Mouse (Mus musculus) neutrophil, adult 59 days (primary cell): Measurements from ENCODE around the gene Slc27a5. TPM values are rescaled to one million over a fixed set of nuclear protein-coding genes. Genes with fewer than 3 reads are reported as not detected.

Source experiments
- total RNA-seq, 2 experiments: library from RNA; stranded (reverse); gene quantifications; 1 replicate in 1 of 2; 2 replicates in 1 of 2; pipeline ENCODE4 v1.2.4; 2023

Slc27a5 gene
- total RNA-seq, result not detected

DNA sequence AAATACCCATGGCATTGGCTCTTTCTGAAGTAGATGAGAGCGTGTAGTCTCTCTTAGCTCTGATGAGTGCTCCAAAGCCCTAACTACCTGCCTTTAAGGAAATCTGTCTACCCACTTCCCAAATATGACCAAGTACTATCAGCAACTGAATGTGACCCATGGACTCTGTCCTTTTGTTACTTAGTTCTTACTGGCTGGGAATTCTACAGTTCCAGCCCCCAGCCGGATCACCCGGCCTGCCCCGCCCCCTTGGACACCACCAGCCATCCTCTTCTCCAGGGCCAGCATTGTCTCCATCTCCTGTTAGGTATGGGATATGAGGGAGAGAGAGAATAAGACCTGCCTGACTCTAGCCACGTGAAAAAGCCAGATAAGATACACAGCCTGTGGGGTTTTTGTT lies at the start of gene Slc27a5:
Gene Slc27a5 (minus strand): TSS at position 140 of the 400 bp plus-strand sequence.

DNA sequence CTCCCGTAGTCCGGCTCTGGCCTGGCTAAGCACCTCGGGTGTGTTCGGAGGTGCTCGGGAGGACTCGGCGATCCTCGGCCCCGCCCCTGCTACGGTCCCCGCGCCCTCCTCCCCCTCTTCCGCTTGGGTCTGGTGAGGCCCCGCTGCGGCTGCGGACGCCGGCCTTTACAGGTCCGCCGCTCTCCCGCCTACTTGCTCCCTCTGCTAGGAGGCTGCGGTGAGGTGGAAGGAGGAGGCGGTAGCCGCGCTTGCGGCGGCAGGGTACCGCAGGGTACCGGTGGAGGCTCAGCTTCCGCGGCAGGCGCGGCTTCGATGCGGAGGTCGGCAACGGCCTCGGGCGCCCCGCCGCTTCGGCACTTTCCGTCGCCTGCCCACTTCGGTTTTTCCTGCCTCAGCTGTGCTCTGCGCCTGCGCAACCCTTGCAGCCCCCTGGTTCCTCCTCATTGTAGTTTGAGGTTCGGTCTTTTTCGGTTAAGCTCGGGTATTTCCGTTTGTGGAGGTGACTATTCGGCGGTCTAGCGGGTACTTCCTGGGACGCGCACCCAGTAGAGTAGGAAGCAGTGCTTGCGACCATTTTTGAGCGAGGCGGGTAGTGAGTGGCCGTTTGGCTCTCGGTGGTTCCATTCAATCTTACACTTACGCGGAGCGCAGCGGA lies 40.0 kb upstream of the Slc27a5 start, which contains the start of gene Ube2m:
Gene Ube2m (minus strand): TSS at position 375 of the 655 bp plus-strand sequence.

DNA sequence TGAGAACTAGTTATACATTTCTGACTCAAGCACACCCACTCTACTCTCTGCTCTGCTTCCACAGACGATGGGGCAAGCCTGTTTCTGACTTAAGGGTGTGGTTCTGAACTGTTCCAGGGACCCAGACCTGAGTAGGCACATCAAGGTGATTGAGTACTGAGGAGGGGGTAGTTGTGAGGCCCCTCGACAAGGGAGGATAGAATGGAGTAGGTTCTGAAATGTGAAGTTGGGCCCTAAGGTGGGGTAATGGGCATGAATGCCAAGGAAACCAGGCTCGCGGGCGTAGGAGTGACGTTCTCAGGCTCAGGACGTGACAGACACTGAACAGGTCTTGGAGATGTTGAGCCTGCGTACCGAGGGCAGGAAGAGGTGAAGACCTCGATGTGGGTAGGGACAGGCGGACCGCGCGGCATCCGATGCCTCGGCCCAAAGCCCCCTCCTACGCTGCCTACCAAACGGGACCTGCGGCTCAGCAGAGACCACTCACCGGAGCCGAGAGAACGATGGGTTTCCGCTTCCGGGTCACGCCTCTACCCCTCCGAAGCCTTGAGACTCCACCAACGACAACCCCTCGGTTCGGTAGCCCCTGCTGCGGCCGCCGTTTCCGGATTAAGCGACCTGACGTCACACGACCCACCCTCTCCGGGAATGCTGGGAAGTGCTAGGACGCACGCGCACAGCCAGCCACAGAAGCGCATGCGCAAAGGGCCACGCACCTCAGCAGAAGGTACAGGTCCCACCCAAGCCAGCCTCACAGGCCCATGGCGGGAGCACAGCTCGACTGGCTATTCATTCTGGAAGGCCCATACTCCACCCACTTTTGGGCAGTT lies 36.4 kb upstream of the Slc27a5 start, which contains the start of gene Chmp2a:
Gene Chmp2a (minus strand): TSS at position 660 of the 830 bp plus-strand sequence.

DNA sequence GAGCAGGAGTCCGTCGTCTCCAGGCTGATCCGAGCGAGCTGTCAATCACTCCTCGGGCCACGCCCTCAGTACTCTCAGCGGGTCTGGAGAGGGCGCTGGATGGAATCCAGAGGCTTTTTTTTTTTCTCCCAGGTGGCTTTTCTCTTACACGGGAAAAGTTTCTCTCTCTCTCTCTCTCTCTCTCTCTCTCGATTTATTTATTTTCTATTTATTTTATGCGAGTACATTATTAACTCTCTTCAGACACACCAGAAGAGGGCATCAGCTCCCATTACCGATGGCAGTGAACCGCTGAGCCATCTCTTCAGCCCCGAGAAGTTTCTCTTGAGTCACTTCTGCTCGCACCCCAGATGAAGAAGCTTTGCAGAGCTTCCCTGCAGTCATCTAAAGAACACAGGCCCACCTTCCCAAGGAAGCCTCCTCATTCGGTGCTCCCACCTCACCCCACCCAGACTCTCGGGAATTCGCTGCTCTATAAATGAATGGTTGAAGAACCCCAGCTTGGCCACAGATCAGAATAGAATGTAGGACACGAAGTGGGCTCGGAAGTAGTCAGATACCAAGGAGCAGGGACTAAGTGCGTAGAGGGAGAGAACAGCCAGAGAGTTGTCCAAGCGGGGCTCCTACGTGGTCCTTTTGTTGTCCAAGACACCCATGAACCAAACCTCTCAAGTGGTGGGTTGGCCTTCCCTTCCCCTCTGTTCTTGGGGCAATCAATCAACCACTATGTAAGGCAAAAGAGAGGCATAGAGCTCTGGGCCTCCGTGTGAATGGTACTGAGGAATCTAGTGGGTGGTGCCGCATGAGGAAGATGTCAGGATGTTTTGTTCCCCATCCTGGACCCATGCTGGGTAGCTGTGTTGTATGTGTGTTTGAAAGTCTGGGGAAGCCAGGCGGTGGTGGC lies 12.3 kb upstream of the Slc27a5 start, which contains the start of gene Zbtb45:
Gene Zbtb45 (minus strand): TSS at position 30 of the 904 bp plus-strand sequence.

DNA sequence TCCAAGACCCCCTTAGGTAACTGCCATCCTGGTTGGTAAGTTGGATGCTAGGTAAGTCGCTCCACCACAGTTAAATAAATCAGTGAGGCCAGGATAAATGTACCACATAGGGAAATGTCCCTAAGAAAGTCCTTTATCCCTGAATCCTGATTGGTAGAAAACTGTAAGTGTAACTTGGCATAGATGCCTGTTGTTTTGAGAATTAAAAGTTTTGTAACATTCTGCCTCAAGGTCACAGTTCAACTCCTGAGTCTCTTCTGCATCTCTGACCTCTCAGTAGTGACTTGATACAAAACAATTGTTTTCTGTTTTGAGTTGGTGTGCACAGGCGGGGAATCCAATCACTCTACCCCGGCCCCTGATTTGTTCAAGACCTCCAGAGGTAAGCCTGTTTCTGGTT lies 859 bp upstream of the Slc27a5 start, which contains the start of gene Trim28:
Gene Trim28 (plus strand): TSS at position 264 of the 400 bp plus-strand sequence.

DNA sequence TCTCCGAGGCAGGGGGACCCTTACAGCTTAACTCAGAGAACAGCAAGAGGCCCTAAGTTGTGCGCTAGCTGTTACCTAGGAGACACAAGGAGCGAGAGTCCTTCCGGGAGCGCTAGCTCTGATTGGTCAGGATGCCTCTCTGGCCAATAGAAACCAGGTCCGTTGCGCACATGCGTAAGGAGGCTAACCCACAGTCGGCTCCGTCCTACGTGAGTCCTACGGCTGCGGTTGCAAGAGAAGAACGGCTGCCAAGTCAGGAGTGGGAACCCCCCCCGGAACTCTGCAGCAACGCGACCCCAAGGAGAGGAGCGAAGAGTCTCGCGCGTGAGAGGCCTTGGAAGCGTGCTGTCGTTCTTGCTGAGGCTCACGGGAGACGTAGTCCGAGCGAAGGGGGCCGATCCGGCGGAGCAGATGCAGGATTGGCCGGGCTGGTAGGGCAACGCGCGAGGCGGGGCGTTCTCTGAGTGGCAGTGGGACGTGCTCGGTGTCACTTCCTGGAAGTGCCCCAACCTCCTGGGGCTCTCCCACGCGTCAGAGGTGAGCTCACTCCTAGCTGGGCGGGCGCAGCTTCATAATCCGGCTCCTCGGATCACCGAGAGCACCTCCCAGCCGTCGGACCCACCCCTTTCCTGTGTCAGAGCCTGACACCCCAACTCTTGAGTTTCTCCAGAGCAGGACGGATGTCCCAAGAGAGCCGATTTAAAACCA lies 20.2 kb downstream of the Slc27a5 start, which contains the start of gene Zfp446:
Gene Zfp446 (plus strand): TSS at position 167 of the 708 bp plus-strand sequence.

DNA sequence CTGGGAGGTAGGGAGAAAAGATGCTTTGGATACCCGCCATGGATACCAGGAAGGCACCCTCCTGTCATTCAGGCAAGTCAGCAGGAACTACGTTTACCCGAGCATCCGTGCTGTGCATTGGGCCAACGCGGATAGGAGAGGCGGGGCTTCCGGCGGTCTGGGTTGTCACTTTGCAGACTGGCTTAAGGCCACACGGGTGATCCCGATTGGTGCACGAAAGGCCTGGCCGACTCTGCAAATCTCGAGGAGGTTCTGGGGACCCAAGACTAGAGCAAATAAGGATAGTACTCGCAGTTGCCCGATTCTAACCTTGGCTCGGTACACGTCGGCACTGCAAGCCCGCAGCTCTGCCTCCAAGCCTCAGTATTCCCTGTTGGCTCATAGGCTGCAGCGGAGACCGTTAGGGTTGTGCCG lies 32.3 kb downstream of the Slc27a5 start, which contains the start of gene Zfp324:
Gene Zfp324 (plus strand): TSS at position 161 of the 414 bp plus-strand sequence.

Other genes starting within 250 kb of the Slc27a5 start
- gene Zscan18, start 194.6 kb downstream of the Slc27a5 start, total RNA-seq, result 1 to 10 TPM; 2.6 to 3.1 TPM
- gene Zfp329, start 179.3 kb downstream of the Slc27a5 start, total RNA-seq, result 1 to 10 TPM; 2.5 to 2.7 TPM
- 10 to 100 TPM; 29.5 to 30.2 TPM for gene Zfp110, start 163.4 kb downstream of the Slc27a5 start, total RNA-seq
- 1 to 10 TPM; 1.5 to 1.8 TPM for gene Zfp128, start 117.0 kb downstream of the Slc27a5 start, total RNA-seq
- gene Zscan22, start 100.4 kb downstream of the Slc27a5 start, total RNA-seq, result 1 to 10 TPM; 5.1 to 6.0 TPM
- 100 to 1,000 TPM; 728 to 811 TPM for gene Rps5, start 75.9 kb downstream of the Slc27a5 start, total RNA-seq
- gene Rnf225, start 70.8 kb downstream of the Slc27a5 start, total RNA-seq, result under 1 TPM; 0.18 to 0.38 TPM
- gene Zfp324, start 32.4 kb downstream of the Slc27a5 start, total RNA-seq, result 1 to 10 TPM; 2.2 to 3.3 TPM
- 1 to 10 TPM; 1.7 to 1.9 TPM for gene Zfp446, start 20.3 kb downstream of the Slc27a5 start, total RNA-seq
- gene Trim28, start 922 bp upstream of the Slc27a5 start, total RNA-seq, result 100 to 1,000 TPM; 149 to 185 TPM
- 10 to 100 TPM; 11.2 to 12.6 TPM for gene Zbtb45, start 11.8 kb upstream of the Slc27a5 start, total RNA-seq
- 100 to 1,000 TPM; 160 to 170 TPM for gene Chmp2a, start 36.6 kb upstream of the Slc27a5 start, total RNA-seq
- 10 to 100 TPM; 90.7 to 95.5 TPM for gene Ube2m, start 40.1 kb upstream of the Slc27a5 start, total RNA-seq
- gene Mzf1, start 56.6 kb upstream of the Slc27a5 start, total RNA-seq, result 1 to 10 TPM in 1 of 2 experiments, under 1 TPM in 1; 0.64 to 1.4 TPM
- not detected for gene Vmn1r85, start 97.0 kb upstream of the Slc27a5 start, total RNA-seq
- not detected for gene Vmn1r86, start 121.7 kb upstream of the Slc27a5 start, total RNA-seq
- gene Vmn1r87, start 142.0 kb upstream of the Slc27a5 start, total RNA-seq, result not detected
- under 1 TPM in 1 of 2 experiments, not detected in 1; 0.07 TPM for gene Vmn1r88, start 161.4 kb upstream of the Slc27a5 start, total RNA-seq
- not detected for gene Vmn1r89, start 214.8 kb upstream of the Slc27a5 start, total RNA-seq